Mouse (Mus musculus) myocyte (in vitro differentiated cells): ENCODE results near the gene Cacna1i. TPM values are rescaled to one million over a fixed set of nuclear protein-coding genes. Genes with fewer than 3 reads are reported as not detected.

Experiments used
- H3K27me3 ChIP-seq: one replicate; pipeline ENCODE4 v1.6.1; 2011; ENCODE audit not compliant: control insufficient read depth, insufficient read depth, insufficient read length
- H3K36me3 ChIP-seq: one replicate; pipeline ENCODE4 v1.6.1; 2011; ENCODE audit not compliant: control insufficient read depth, insufficient read depth
- H3K4me2 ChIP-seq: one replicate; pipeline ENCODE4 v1.6.1; 2011; ENCODE audit warnings: low read depth, control low read depth
- H3K4me3 ChIP-seq: one replicate; pipeline ENCODE4 v1.5.1; 2011; ENCODE audit warnings: mild to moderate bottlenecking, control low read depth, moderate library complexity
- H3K79me2 ChIP-seq: one replicate; pipeline ENCODE4 v1.6.1; 2011; ENCODE audit not compliant: control insufficient read depth, insufficient read depth
- H3ac ChIP-seq: one replicate; pipeline ENCODE4 v1.6.1; 2011; ENCODE audit not compliant: control insufficient read depth, insufficient read length
- CEBPB ChIP-seq: IDR thresholded peaks from 2 replicates; pipeline ENCODE4 v1.6.1; 2011; ENCODE audit warnings: mild to moderate bottlenecking, moderate library complexity; ENCODE audit not compliant: poor library complexity, insufficient read depth, severe bottlenecking
- E2F4 ChIP-seq: IDR thresholded peaks from one replicate; pipeline ENCODE4 v1.6.1; 2011; ENCODE audit warnings: mild to moderate bottlenecking, control low read depth, moderate library complexity; ENCODE audit not compliant: insufficient read depth
- MAX ChIP-seq: IDR thresholded peaks from one replicate; pipeline ENCODE4 v1.6.1; 2011; ENCODE audit warnings: low read depth, mild to moderate bottlenecking, control low read depth
- MYOD1 ChIP-seq, 3 experiments: IDR thresholded peaks; one replicate each; pipeline ENCODE4 v1.6.1; 2011; ENCODE audit warnings: control low read depth in 2 of 3, low read depth in 2 of 3, mild to moderate bottlenecking in 2 of 3, moderate library complexity in 1 of 3; ENCODE audit not compliant: insufficient read length in 2 of 3, control insufficient read depth in 1 of 3
- MYOG ChIP-seq, 3 experiments: IDR thresholded peaks; one replicate each; pipeline ENCODE4 v1.6.1; 2011; ENCODE audit warnings: control low read depth in 2 of 3, low read depth in 2 of 3, mild to moderate bottlenecking in 2 of 3; ENCODE audit not compliant: insufficient read length in 2 of 3, control insufficient read depth in 1 of 3, insufficient read depth in 1 of 3
- POLR2A ChIP-seq: IDR thresholded peaks from one replicate; pipeline ENCODE4 v1.6.1; 2011; ENCODE audit warnings: low read depth, mild to moderate bottlenecking, control low read depth, moderate library complexity; ENCODE audit not compliant: insufficient read length
- POLR2AphosphoS2 ChIP-seq: IDR thresholded peaks from one replicate; pipeline ENCODE4 v1.6.1; 2011; ENCODE audit warnings: low read depth, control low read depth; ENCODE audit not compliant: insufficient read length
- REST ChIP-seq: IDR thresholded peaks from one replicate; pipeline ENCODE4 v1.6.1; 2011; ENCODE audit warnings: mild to moderate bottlenecking, control low read depth, moderate library complexity; ENCODE audit not compliant: insufficient read depth, insufficient read length
- SRF ChIP-seq: IDR thresholded peaks from one replicate; pipeline ENCODE4 v1.6.1; 2011; ENCODE audit warnings: low read depth; ENCODE audit not compliant: control insufficient read depth, insufficient read length
- TCF12 ChIP-seq: IDR thresholded peaks from one replicate; pipeline ENCODE4 v1.6.1; 2011; ENCODE audit warnings: mild to moderate bottlenecking, control low read depth; ENCODE audit not compliant: poor library complexity, insufficient read depth, severe bottlenecking
- TCF3 ChIP-seq: IDR thresholded peaks from one replicate; pipeline ENCODE4 v1.6.1; 2011; ENCODE audit warnings: low read depth, control low read depth; ENCODE audit not compliant: insufficient read length
- USF1 ChIP-seq: IDR thresholded peaks from one replicate; pipeline ENCODE4 v1.6.1; 2011; ENCODE audit warnings: low read depth, mild to moderate bottlenecking, control low read depth, moderate library complexity
- polyA plus RNA-seq: library from polyadenylated mRNA; unstranded; fragments of >200 nt; fragmentation: generic; extraction: Trizol; gene quantifications from one replicate; pipeline ENCODE4 v1.2.1, GENCODE M21; 2012; ENCODE audit warnings: missing spikeins

The Cacna1i gene
- polyA plus RNA-seq, 1 experiment = 0.04 TPM

- H3K36me3 ChIP-seq = no peaks in the 10 kb centered on the region
- no peak overlapping the region for H3K4me3 ChIP-seq
- TF ChIP-seq CEBPB (no peak), MAX (no peak), TCF3 (no peak), POLR2A (no peak), TCF12 (no peak)
- no peak overlapping the region for H3K4me2 ChIP-seq
- no peaks in the 10 kb centered on the region for H3K79me2 ChIP-seq
- H3K27me3 ChIP-seq = peaks cover 47% of the 10 kb centered on the region
- no peak overlapping the region for H3ac ChIP-seq
These were observed 53.3 kb downstream of the Cacna1i start for GRCm38 (mm10) chr15:80340348-80340747.

GRCm38 (mm10) chr15:80342394-80342793 is 55.4 kb downstream of the Cacna1i start:
- no peaks in the 10 kb centered on the region for H3K79me2 ChIP-seq
- no peak overlapping the region for H3ac ChIP-seq
- H3K27me3 ChIP-seq = peaks cover 50% of the 10 kb centered on the region
- H3K36me3 ChIP-seq = no peaks in the 10 kb centered on the region
- H3K4me2 ChIP-seq = no peak overlapping the region
- H3K4me3 ChIP-seq = no peak overlapping the region
- TF ChIP-seq USF1 (no peak), E2F4 (no peak), POLR2AphosphoS2 (no peak), MYOD1 (IDR thresholded peaks at IDR 0.05; ENCODE audit: control insufficient read depth in 1 of 3, insufficient read length in 2 of 3, low read depth in 2 of 3) (no peak), TCF3 (no peak), MYOG (IDR thresholded peaks at IDR 0.05; ENCODE audit: control insufficient read depth in 1 of 3, insufficient read depth in 1 of 3, insufficient read length in 2 of 3, low read depth in 2 of 3) (no peak), MAX (no peak), CEBPB (no peak), TCF12 (no peak), REST (no peak)

GRCm38 (mm10) chr15:80343031-80343430 is 56.0 kb downstream of the Cacna1i start:
- Histone ChIP-seq H3K4me2 (no peak overlapping the region), H3K79me2 (no peaks in the 10 kb centered on the region), H3K4me3 (no peak overlapping the region), H3K36me3 (no peaks in the 10 kb centered on the region), H3ac (no peak overlapping the region), H3K27me3 (peaks cover 50% of the 10 kb centered on the region)
- TF ChIP-seq POLR2AphosphoS2 (no peak), TCF12 (no peak), CEBPB (no peak), POLR2A (no peak), REST (no peak), MYOG (IDR thresholded peaks at IDR 0.05; ENCODE audit: control insufficient read depth in 1 of 3, insufficient read depth in 1 of 3, insufficient read length in 2 of 3, low read depth in 2 of 3) (no peak), E2F4 (no peak), MYOD1 (IDR thresholded peaks at IDR 0.05; ENCODE audit: control insufficient read depth in 1 of 3, insufficient read length in 2 of 3, low read depth in 2 of 3) (no peak), SRF (no peak), USF1 (no peak), MAX (no peak), TCF3 (no peak)

- H3K36me3 ChIP-seq = no peaks in the 10 kb centered on the region
- H3K4me2 ChIP-seq = no peak overlapping the region
- H3ac ChIP-seq = no peak overlapping the region
- H3K4me3 ChIP-seq = no peak overlapping the region
- H3K27me3 ChIP-seq = peaks cover 54% of the 10 kb centered on the region
- no peak for TF ChIP-seq MYOG (IDR thresholded peaks at IDR 0.05; ENCODE audit: control insufficient read depth in 1 of 3, insufficient read depth in 1 of 3, insufficient read length in 2 of 3, low read depth in 2 of 3)
- H3K79me2 ChIP-seq = no peaks in the 10 kb centered on the region
These were observed 56.7 kb downstream of the Cacna1i start for GRCm38 (mm10) chr15:80343731-80344130.

GRCm38 (mm10) chr15:80346510-80346909 is 59.5 kb downstream of the Cacna1i start:
- no peak overlapping the region for H3ac ChIP-seq
- H3K4me2 ChIP-seq = no peak overlapping the region
- H3K79me2 ChIP-seq = no peaks in the 10 kb centered on the region
- no peak overlapping the region for H3K4me3 ChIP-seq
- peaks cover 52% of the 10 kb centered on the region for H3K27me3 ChIP-seq
- no peaks in the 10 kb centered on the region for H3K36me3 ChIP-seq
- TF ChIP-seq TCF3 = no peak
- TF ChIP-seq TCF12 = no peak
- no peak for TF ChIP-seq CEBPB
- no peak for TF ChIP-seq E2F4

GRCm38 (mm10) chr15:80350431-80350830 is 63.4 kb downstream of the Cacna1i start:
- H3K36me3 ChIP-seq = no peaks in the 10 kb centered on the region
- TF ChIP-seq POLR2A = no peak
- no peak for TF ChIP-seq USF1
- no peak overlapping the region for H3K4me2 ChIP-seq
- H3K27me3 ChIP-seq = peaks cover 34% of the 10 kb centered on the region
- no peaks in the 10 kb centered on the region for H3K79me2 ChIP-seq
- no peak overlapping the region for H3K4me3 ChIP-seq
- no peak overlapping the region for H3ac ChIP-seq
